Mouse (Mus musculus) CH12.LX (cell line): ENCODE results near the gene Fam149a.

ENCODE experiments used
- BHLHE40 ChIP-seq: IDR thresholded peaks from 2 replicates; pipeline ENCODE4 v1.6.1; 2011; ENCODE audit warnings: mild to moderate bottlenecking, low read depth, low read length, improper control_type of control experiment
- CHD1 ChIP-seq: IDR thresholded peaks from 2 replicates; pipeline ENCODE4 v1.6.1; 2012; ENCODE audit warnings: low read depth, low read length, improper control_type of control experiment, inconsistent platforms
- CHD2 ChIP-seq: IDR thresholded peaks from 2 replicates; pipeline ENCODE4 v1.6.1; 2011; ENCODE audit warnings: low read length, improper control_type of control experiment
- CTCF ChIP-seq, 2 experiments: IDR thresholded peaks in 1 of 2; conservative IDR thresholded peaks in 1 of 2; 2 replicates each; pipeline ENCODE4 v1.5.1; 2011 to 2012; ENCODE audit warnings: low read depth in 2 of 2, low read length in 2 of 2, improper control_type of control experiment in 1 of 2, inconsistent platforms in 1 of 2, mild to moderate bottlenecking in 1 of 2, moderate library complexity in 1 of 2
- EP300 ChIP-seq: IDR thresholded peaks from 2 replicates; pipeline ENCODE4 v1.6.1; 2011; ENCODE audit warnings: low read length, improper control_type of control experiment
- ETS1 ChIP-seq: conservative IDR thresholded peaks from 2 replicates; pipeline ENCODE4 v1.6.1; 2012; ENCODE audit warnings: low read depth, mild to moderate bottlenecking, inconsistent platforms, low read length, improper control_type of control experiment, moderate library complexity
- GABPA ChIP-seq: IDR thresholded peaks from 2 replicates; pipeline ENCODE4 v1.6.1; 2012; ENCODE audit warnings: low read depth, low read length, improper control_type of control experiment, inconsistent platforms; ENCODE audit not compliant: insufficient replicate concordance
- MAX ChIP-seq: IDR thresholded peaks from 2 replicates; pipeline ENCODE4 v1.6.1; 2011; ENCODE audit warnings: low read length, improper control_type of control experiment
- MYC ChIP-seq: IDR thresholded peaks from 2 replicates; pipeline ENCODE4 v1.6.1; 2011; ENCODE audit warnings: low read depth, mild to moderate bottlenecking, improper control_type of control experiment, low read length
- POLR2A ChIP-seq: IDR thresholded peaks from 2 replicates; pipeline ENCODE4 v1.6.1; 2011; ENCODE audit warnings: low read depth, mild to moderate bottlenecking, improper control_type of control experiment, low read length
- RAD21 ChIP-seq: IDR thresholded peaks from 2 replicates; pipeline ENCODE4 v1.6.1; 2011; ENCODE audit warnings: low read depth, mild to moderate bottlenecking, low read length, improper control_type of control experiment, moderate library complexity
- USF1 ChIP-seq: IDR thresholded peaks from 2 replicates; pipeline ENCODE4 v1.6.1; 2014; ENCODE audit warnings: low read depth, mild to moderate bottlenecking, inconsistent platforms, low read length, improper control_type of control experiment
- USF2 ChIP-seq: conservative IDR thresholded peaks from 2 replicates; pipeline ENCODE4 v1.6.1; 2011; ENCODE audit warnings: low read depth, low read length, improper control_type of control experiment

DNA sequence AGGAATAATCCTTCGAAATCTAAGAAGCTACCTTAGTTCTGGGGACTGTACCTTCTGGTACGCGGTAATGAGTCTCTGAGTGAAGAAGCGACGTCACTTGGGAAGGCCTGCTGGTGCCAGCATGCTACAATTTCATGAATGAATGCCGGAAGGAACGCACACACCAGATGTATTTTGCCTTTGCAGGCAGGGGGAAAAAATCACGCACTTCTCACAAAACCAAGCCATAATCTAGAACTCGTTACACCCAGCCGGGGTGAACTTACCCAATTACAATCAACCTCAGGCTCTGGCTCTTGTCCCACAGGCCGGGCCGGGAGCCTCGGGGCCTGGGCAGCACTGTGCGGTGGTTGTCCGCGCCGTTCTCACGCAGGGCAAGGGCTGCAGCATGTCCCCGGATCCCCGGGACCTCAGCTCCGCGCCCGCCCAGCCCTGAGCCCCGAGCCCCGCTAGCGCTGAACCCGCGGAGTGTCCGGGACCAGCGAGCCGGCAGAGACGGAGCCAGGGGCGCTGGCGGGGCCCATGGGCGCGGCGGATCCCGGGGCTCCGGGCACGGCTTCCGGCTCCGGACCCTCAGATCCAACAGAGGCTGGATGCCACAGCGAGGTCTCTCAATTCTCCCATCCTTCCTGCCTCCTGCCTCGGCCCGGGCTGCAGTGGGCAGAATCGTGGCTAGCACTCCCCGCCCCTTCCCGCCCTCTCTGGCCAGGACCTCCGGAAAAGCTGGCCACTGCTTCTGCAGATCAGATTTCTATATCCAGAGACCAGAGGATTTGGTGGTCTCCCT lies 23.8 kb downstream of the Fam149a start:
- no peak for TF ChIP-seq CTCF (conservative IDR thresholded peaks at IDR 0.05 in 1 of 2, IDR thresholded peaks at IDR 0.05 in 1 of 2; ENCODE audit: low read depth in 2 of 2, low read length in 2 of 2)
- no peak for TF ChIP-seq USF1
- no peak for TF ChIP-seq POLR2A
- TF ChIP-seq MAX, result no peak
- TF ChIP-seq GABPA, result no peak
- no peak for TF ChIP-seq EP300
- no peak for TF ChIP-seq BHLHE40
- TF ChIP-seq RAD21, result no peak
- no peak for TF ChIP-seq CHD1
- TF ChIP-seq ETS1, result no peak
- no peak for TF ChIP-seq MYC
- no peak for TF ChIP-seq USF2
- no peak for TF ChIP-seq CHD2
